Mouse (Mus musculus): ENCODE measurements around the gene Ppp1r3f.

The Ppp1r3f gene

GRCm38 (mm10) chrX:7524961-7525360, 49.1 kb downstream of the Ppp1r3f start:
- no peak for DNase-seq
